Mouse (Mus musculus) liver, embryonic 13.5 days (tissue): ENCODE data around the gene Pax1. TPM values are rescaled to one million over a fixed set of nuclear protein-coding genes. Genes with fewer than 3 reads are reported as not detected.

Source experiments
- ATAC-seq: fragments of 200-750 bp; cut with Nextera tagmentation; 2 replicates; pipeline ENCODE4 v1.8.0; 2017; ENCODE audit warnings: low read depth, mild to moderate bottlenecking, moderate number of reproducible peaks, moderate library complexity
- DNase-seq: peaks from one replicate; pipeline ENCODE4 v3.0.0; 2022
- H3K27ac ChIP-seq: fragments of 300-500 bp; sonication (generic); 2 replicates; pipeline ENCODE4 v1.5.1; 2015; ENCODE audit warnings: moderate library complexity, mild to moderate bottlenecking, inconsistent platforms
- H3K27me3 ChIP-seq: fragments of 300-500 bp; sonication (generic); 2 replicates; pipeline ENCODE4 v1.6.1; 2015; ENCODE audit warnings: mild to moderate bottlenecking, inconsistent platforms
- H3K36me3 ChIP-seq: fragments of 300-500 bp; sonication (generic); 2 replicates; pipeline ENCODE4 v1.6.1; 2015; ENCODE audit warnings: mild to moderate bottlenecking, inconsistent platforms
- H3K4me1 ChIP-seq: fragments of 300-500 bp; sonication (generic); replicated peaks from 2 replicates; pipeline ENCODE4 v1.6.1; 2015; ENCODE audit warnings: inconsistent platforms
- H3K4me2 ChIP-seq: fragments of 300-500 bp; sonication (generic); 2 replicates; pipeline ENCODE4 v1.6.1; 2015; ENCODE audit warnings: inconsistent platforms, mild to moderate bottlenecking, moderate library complexity
- H3K4me3 ChIP-seq: fragments of 300-500 bp; sonication (generic); replicated peaks from 2 replicates; pipeline ENCODE4 v1.5.1; 2015; ENCODE audit warnings: mild to moderate bottlenecking, inconsistent platforms
- H3K9ac ChIP-seq: fragments of 300-500 bp; sonication (generic); 2 replicates; pipeline ENCODE4 v1.6.1; 2015; ENCODE audit warnings: mild to moderate bottlenecking, inconsistent platforms
- H3K9me3 ChIP-seq: fragments of 300-500 bp; sonication (generic); replicated peaks from 2 replicates; pipeline ENCODE4 v1.6.1; 2016; ENCODE audit warnings: inconsistent platforms
- WGBS: fragments of 180-500 bp; shearing (Covaris S2); methylation state at CpG from one replicate; pipeline ENCODE4 v1.1.7; 2015; ENCODE audit not compliant: insufficient replicate concordance; 5-methylcytosine and 5-hydroxymethylcytosine counted together
- polyA plus RNA-seq: library from polyadenylated mRNA; unstranded; fragments of >200 nt; fragmentation: Nextera tagmentation; extraction: Ambion mirVana; gene quantifications from 2 replicates; pipeline ENCODE4 v1.2.1, GENCODE M21; 2015

The Pax1 gene
- polyA plus RNA-seq, 1 experiment from 2014 or later, result not detected

DNA sequence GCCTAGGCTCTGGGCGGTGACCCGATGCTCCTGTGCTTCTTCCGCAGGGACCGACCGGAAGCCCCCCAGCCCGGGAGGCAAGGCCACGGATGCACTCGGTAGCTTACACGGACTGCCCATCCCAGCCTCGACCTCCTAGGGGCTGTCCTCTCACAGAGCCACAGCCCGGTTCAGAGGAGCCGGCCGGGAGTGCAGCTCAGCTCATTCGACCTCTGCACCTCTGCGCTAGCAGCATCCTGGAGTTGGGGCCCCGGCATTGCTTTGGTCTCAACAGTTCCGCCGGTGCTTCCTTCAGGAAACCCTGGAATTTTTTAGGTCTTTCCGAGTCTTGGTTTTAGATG lies 11.9 kb downstream of the Pax1 start:
- 2% methylated on average over 19 of the region's 19 CpGs for WGBS
- Histone ChIP-seq H3K4me1 (no peaks in the 10 kb centered on the region), H3K4me2 (no peak overlapping the region), H3K4me3 (no peak overlapping the region), H3K9me3 (no peaks in the 10 kb centered on the region), H3K9ac (no peak overlapping the region), H3K27ac (no peak overlapping the region), H3K27me3 (peaks cover 80% of the 10 kb centered on the region), H3K36me3 (no peaks in the 10 kb centered on the region)
- ATAC-seq, result no peak
- DNase-seq, result no peak

DNA sequence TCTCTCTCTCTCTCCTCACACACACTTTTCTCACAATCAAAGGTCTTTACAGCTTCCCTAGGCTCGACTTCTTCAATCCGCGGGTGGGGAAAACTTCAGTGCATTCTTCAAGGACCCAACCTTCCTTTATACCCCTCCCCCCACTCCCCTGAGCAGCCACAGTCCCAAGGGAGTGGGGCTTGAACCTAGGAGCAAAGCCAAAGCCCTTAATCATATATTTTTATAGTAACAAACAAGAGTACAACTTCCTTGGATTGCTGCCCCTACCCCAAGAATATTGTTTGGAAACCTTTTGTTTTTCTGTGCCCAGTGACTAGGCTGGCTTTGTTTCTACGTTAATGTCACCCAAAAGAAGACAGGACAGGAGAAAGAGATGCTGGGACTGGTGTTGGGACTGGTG lies 12.5 kb downstream of the Pax1 start:
- ATAC-seq (no peak), DNase-seq (no peak)
- no peak overlapping the region for H3K4me3 ChIP-seq
- H3K4me1 ChIP-seq, result no peaks in the 10 kb centered on the region
- no peaks in the 10 kb centered on the region for H3K9me3 ChIP-seq
- WGBS, result 2% methylated on average over 4 of the region's 4 CpGs
- H3K27me3 ChIP-seq, result peaks cover 80% of the 10 kb centered on the region
- no peaks in the 10 kb centered on the region for H3K36me3 ChIP-seq
- H3K9ac ChIP-seq, result no peak overlapping the region
- H3K27ac ChIP-seq, result no peak overlapping the region
- H3K4me2 ChIP-seq, result no peak overlapping the region

DNA sequence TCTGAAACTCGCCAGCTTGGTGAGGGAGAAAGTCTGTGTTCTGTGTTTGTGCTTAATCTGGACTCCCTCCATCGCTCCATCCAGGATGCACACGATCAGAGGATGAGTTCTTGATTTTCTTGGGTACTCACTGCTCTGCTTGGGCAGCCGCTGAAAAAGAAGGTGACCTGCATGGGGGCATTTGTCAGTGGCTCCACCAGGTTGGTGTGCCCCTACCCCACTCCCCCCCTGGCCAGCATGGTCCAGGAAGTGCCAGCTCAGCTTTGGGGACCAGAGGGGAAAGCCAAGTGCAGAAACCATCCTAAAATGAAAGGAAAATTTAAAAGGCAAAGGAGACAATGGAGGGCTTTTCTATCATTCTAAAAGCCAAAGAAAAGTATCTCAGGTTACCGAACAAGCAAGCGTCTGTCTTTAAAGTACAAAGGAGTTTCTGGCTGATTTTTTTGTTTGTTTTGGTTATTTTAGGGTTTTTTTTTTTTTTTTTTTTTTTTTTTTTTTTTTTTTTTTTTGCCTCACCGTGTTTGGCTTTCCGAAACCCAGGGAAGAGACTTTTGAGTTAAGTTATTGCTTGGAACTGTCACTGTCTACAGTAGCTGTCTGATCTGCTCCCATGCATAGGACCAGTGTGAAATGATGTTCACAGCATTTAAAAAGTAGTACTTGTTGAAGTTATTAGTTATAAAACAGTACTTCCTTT lies 13.4 kb downstream of the Pax1 start:
- no peaks in the 10 kb centered on the region for H3K36me3 ChIP-seq
- ATAC-seq (no peak), DNase-seq (no peak)
- no peak overlapping the region for H3K4me2 ChIP-seq
- no peak overlapping the region for H3K9ac ChIP-seq
- H3K27ac ChIP-seq, result no peak overlapping the region
- H3K9me3 ChIP-seq, result no peaks in the 10 kb centered on the region
- H3K4me1 ChIP-seq, result no peaks in the 10 kb centered on the region
- H3K27me3 ChIP-seq, result peaks cover 71% of the 10 kb centered on the region
- no peak overlapping the region for H3K4me3 ChIP-seq
- 10% methylated on average over 8 of the region's 8 CpGs for WGBS

DNA sequence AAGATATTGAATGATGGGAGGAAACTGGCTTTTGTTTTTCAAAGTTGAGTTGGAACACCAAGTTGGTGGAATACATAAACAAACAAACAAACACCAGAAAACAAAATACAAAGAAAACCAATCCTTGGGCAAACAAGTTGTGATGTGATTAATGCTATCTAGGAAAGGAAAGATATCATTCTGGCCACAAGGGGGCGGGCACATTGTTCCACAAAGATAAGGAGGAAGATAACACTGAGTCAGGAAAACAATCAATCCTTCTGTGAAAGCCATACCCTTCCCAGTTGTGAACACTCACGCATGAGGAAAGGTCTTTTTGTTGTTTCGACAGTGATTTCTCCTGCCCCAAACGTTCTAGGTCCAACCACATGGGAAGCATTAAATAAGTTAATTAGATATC lies 17.2 kb downstream of the Pax1 start:
- Histone ChIP-seq H3K4me2 (no peak overlapping the region), H3K4me3 (no peak overlapping the region), H3K9me3 (no peaks in the 10 kb centered on the region), H3K27ac (no peak overlapping the region), H3K4me1 (no peaks in the 10 kb centered on the region), H3K27me3 (peaks cover 36% of the 10 kb centered on the region), H3K9ac (no peak overlapping the region), H3K36me3 (no peaks in the 10 kb centered on the region)
- ATAC-seq (no peak), DNase-seq (no peak)
- 10% methylated on average over 4 of the region's 4 CpGs for WGBS

DNA sequence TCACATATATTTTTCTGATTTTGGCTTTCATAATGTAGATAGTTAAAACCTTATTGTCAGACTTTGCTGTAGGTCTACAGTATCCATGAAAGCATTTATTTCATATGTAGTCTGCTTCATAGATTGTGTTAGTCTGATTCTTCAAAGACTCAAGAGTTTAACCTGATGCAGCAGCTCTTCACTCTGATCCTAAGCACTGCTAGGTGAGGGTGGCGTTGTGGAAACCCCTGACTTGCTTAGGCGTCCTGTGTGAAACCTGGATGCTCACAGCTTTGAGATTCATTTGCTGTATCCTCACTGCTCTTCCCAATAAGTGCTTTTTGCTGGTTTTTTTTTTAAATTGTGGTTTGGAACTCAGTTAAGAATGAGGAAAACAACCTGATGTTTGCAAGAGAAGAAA lies 21.6 kb downstream of the Pax1 start:
- H3K9ac ChIP-seq, result no peak overlapping the region
- no peaks in the 10 kb centered on the region for H3K36me3 ChIP-seq
- H3K27ac ChIP-seq, result no peak overlapping the region
- no peak overlapping the region for H3K4me3 ChIP-seq
- H3K9me3 ChIP-seq, result no peaks in the 10 kb centered on the region
- no peaks in the 10 kb centered on the region for H3K27me3 ChIP-seq
- WGBS, result 76% methylated on average over 2 of the region's 2 CpGs
- DNase-seq (no peak), ATAC-seq (no peak)
- no peak overlapping the region for H3K4me2 ChIP-seq
- no peaks in the 10 kb centered on the region for H3K4me1 ChIP-seq

DNA sequence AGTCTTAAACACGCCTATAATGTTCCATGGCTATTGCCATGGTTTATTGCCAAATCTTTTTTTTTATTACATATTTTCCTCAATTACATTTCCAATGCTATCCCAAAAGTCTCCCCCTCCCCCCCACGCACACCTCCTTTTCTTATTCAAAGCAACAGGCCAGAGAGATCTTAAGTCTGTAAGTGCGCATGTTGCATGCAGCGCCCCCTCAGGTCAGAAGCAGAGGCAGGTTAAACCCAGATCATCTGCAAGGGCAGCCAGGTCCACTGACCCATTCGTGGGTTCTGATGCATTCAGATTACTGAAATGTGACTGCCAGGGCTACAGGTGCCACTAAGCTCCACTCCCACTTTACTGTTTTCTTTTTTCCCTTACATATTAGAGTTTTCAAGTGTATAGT lies 25.2 kb downstream of the Pax1 start:
- no peaks in the 10 kb centered on the region for H3K9me3 ChIP-seq
- no peak overlapping the region for H3K9ac ChIP-seq
- H3K4me2 ChIP-seq, result no peak overlapping the region
- no peak overlapping the region for H3K4me3 ChIP-seq
- no peaks in the 10 kb centered on the region for H3K4me1 ChIP-seq
- 40% methylated on average over 5 of the region's 5 CpGs for WGBS
- no peak overlapping the region for H3K27ac ChIP-seq
- DNase-seq, result no peak
- no peaks in the 10 kb centered on the region for H3K36me3 ChIP-seq
- no peaks in the 10 kb centered on the region for H3K27me3 ChIP-seq
- ATAC-seq, result no peak

DNA sequence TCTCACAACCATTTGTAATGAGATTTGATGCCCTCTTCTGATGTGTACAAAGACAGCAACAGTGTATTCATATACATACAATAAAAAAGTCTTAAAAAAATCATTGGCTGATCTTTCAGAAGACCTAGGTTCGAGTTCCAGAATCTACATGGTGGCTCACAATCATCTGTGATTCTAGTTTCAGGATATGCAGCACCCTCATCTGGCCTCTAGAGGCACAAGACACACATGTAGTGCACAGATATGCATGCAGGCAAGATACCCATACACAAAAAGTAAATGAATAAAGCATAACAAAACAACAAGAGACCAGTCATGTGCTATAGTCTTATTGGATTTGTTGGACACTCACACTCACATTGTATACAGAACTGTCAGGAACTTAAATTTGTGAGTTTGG lies 47.6 kb downstream of the Pax1 start:
- Histone ChIP-seq H3K4me2 (no peak overlapping the region), H3K4me3 (no peak overlapping the region), H3K9me3 (no peaks in the 10 kb centered on the region), H3K9ac (no peak overlapping the region), H3K27me3 (no peaks in the 10 kb centered on the region), H3K4me1 (no peaks in the 10 kb centered on the region), H3K36me3 (no peaks in the 10 kb centered on the region), H3K27ac (no peak overlapping the region)
- ATAC-seq, result no peak
- no peak for DNase-seq
- WGBS, result 20% methylated on average over 1 of the region's 1 CpGs

DNA sequence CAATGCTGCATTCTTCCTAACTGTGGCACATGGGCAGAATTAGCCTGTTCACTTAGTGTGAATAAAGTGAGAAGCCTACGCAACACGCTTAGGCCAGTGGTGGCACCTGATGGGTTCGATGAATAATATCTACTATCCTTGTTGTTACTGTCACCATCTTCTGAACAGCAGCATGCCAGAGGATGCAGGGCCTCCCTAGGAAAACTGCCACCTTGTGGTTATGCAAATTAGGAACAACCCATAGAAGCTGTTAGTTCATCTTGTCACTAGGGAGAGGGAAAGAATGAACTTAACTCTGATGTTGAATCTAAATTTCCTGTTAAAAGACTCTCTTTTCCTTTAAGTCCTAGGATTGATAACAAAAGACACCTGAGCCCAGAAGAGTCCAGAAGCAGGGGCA lies 53.3 kb downstream of the Pax1 start:
- Histone ChIP-seq H3K36me3 (no peaks in the 10 kb centered on the region), H3K4me1 (no peaks in the 10 kb centered on the region), H3K27ac (no peak overlapping the region), H3K4me2 (no peak overlapping the region), H3K9ac (no peak overlapping the region), H3K4me3 (no peak overlapping the region), H3K27me3 (no peaks in the 10 kb centered on the region), H3K9me3 (no peaks in the 10 kb centered on the region)
- WGBS, result 63% methylated on average over 3 of the region's 3 CpGs
- DNase-seq (no peak), ATAC-seq (no peak)

DNA sequence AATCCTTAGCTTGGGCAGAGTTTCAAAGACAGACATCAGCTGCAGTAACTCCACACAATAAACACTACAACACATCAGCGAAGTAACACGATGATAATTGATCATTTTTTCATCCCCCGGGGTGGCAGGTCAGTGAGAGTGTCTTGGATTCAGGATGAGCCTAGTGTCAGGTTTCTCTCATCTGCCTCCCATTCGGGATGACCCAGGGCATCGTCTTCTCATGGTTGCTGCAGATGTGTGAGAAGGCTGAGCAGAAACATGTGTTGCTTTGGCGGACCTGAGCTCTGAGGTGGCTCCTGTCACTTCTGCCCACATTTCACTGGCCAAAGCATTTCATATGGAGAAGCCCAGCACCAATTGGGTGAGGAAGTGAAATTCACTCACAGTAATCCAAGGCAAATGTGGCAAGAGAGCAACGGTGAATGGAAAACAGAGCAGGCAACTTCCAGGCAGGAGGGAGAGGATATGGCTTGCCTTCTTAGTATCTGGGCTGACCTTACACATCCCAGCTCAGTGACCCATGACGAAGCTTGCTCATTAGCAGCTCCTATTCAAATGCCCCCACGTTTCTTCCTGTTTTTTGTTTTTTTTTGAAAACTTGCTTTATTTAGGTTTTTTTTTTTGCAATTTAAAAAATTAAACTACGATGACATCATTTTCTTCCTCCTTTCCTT lies 63.0 kb downstream of the Pax1 start:
- Histone ChIP-seq H3K4me1 (no peaks in the 10 kb centered on the region), H3K9ac (no peak overlapping the region), H3K4me2 (no peak overlapping the region), H3K4me3 (no peak overlapping the region), H3K27ac (no peak overlapping the region), H3K27me3 (no peaks in the 10 kb centered on the region), H3K9me3 (no peaks in the 10 kb centered on the region), H3K36me3 (no peaks in the 10 kb centered on the region)
- ATAC-seq (no peak), DNase-seq (no peak)
- WGBS, result 49% methylated on average over 10 of the region's 10 CpGs

DNA sequence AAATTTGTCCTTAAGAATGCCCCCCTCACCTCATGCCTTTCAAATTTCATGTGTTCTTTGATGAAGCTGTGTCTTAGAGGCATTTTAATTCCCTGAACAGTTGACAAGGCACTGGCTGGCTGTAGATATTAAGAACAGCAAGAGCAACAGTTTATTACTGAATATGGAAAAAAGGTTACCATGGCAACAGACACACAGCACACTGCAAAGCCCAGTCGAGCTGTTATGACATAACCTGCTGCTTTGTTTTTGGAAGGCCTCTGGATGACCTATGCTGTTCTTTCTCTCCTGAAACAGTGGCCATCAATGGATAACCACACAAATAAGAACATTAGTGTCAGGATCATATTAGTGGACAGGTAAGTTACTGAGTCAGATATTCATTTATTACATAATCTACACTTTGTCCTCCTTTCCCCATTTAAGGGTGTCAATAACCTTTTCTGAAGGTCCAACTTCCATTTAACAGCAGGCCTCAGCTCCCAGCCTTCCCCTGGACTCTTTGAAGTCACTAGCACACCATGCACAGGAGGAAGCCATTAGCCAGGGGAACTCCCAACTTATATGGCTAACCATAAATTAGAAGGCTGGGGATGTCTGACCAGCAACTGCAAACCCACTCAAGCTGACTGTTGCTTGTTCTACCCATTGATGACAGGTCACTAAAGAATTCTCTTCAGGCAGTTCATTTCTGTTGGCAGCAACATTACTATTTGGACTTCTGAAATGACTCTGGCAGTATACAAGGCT lies 68.1 kb downstream of the Pax1 start:
- H3K27ac ChIP-seq, result no peak overlapping the region
- no peaks in the 10 kb centered on the region for H3K4me1 ChIP-seq
- H3K36me3 ChIP-seq, result no peaks in the 10 kb centered on the region
- DNase-seq, result no peak
- 19% methylated on average over 1 of the region's 1 CpGs for WGBS
- no peak overlapping the region for H3K4me3 ChIP-seq
- no peak overlapping the region for H3K9ac ChIP-seq
- H3K4me2 ChIP-seq, result no peak overlapping the region
- no peak for ATAC-seq
- H3K9me3 ChIP-seq, result no peaks in the 10 kb centered on the region
- no peaks in the 10 kb centered on the region for H3K27me3 ChIP-seq

DNA sequence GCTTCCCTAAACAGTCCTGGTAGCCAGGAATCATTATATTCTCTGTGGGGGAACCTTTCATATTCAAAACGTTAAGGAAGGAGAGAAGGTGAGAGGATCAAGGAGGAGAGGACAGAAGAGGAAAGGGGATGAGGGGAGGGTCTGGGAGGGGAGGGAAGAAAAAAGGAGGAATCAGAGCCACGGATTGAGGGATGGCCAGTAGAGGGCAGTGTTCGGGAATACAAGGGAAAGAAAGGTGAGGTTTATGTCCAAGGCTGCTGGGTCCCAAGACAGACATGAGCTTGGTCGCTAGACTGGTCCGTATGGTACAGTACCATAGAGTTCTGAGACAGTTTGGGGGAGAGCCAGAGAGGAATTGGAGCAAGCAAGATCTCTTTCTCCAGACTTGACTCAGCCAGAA lies 71.4 kb downstream of the Pax1 start:
- no peak for DNase-seq
- no peak overlapping the region for H3K4me3 ChIP-seq
- WGBS, result 15% methylated on average over 5 of the region's 5 CpGs
- no peak for ATAC-seq
- H3K27me3 ChIP-seq, result no peaks in the 10 kb centered on the region
- H3K9ac ChIP-seq, result no peak overlapping the region
- no peaks in the 10 kb centered on the region for H3K9me3 ChIP-seq
- H3K4me2 ChIP-seq, result no peak overlapping the region
- no peaks in the 10 kb centered on the region for H3K4me1 ChIP-seq
- no peaks in the 10 kb centered on the region for H3K36me3 ChIP-seq
- no peak overlapping the region for H3K27ac ChIP-seq
